Mouse (Mus musculus): ENCODE measurements at regions not wholly inside any gene's neighbourhood (a gene's known extent, or its start where the extent isn't known, plus 50 kb on each side); places are given as distances from the start of the nearest gene placed in this dataset.
"Not testable (repeated sequence)": the region's sequence is repeated elsewhere in the genome, so short reads cannot be mapped to it uniquely, and the experiment has no call there.

GRCm38 (mm10) chr16:12643053-12643452 is 466.4 kb upstream of the Ercc4 start:
- Histone ChIP-seq H3K4me2 (ENCODE audit: low read depth) (no peak overlapping the region), H3K36me3 (replicated peaks; ENCODE audit: control insufficient read depth, insufficient read depth, low read depth) (no peaks in the 10 kb centered on the region), H3K9me3 (ENCODE audit: control insufficient read depth, low read length) (no peaks in the 10 kb centered on the region), H3K9ac (replicated peaks) (no peak overlapping the region), H3K27me3 (ENCODE audit: control insufficient read depth, insufficient read depth, low read length) (no peaks in the 10 kb centered on the region), H3K4me3 (ENCODE audit: insufficient read depth in 1 of 2, low read depth in 2 of 2, low read length in 2 of 2) (no peak overlapping the region), H3K27ac (no peak overlapping the region), H3K4me1 (replicated peaks; ENCODE audit: control insufficient read depth in 2 of 2, insufficient read depth in 2 of 2, low read length in 1 of 2) (no peaks in the 10 kb centered on the region)
- DNase-seq (ENCODE audit: low read depth in 3 of 3, low spot score in 3 of 3) (no peak), ATAC-seq (ENCODE audit: insufficient read depth) (no peak)
- no peak for TF ChIP-seq CTCF (IDR thresholded peaks at IDR 0.05; ENCODE audit: low read depth)

- H3K9me3 ChIP-seq (ENCODE audit: control insufficient read depth, low read length), result no peaks in the 10 kb centered on the region
- H3K4me2 ChIP-seq (ENCODE audit: low read depth), result no peak overlapping the region
- H3K4me1 ChIP-seq (replicated peaks; ENCODE audit: control insufficient read depth in 2 of 2, insufficient read depth in 2 of 2, low read length in 1 of 2), result no peaks in the 10 kb centered on the region
- 30% methylated on average over 2 of the region's 2 CpGs for WGBS (ENCODE audit: insufficient replicate concordance)
- no peak overlapping the region for H3K9ac ChIP-seq (replicated peaks)
- no peak overlapping the region for H3K27ac ChIP-seq
- DNase-seq (ENCODE audit: low read depth in 3 of 3, low spot score in 3 of 3) (no peak), ATAC-seq (ENCODE audit: insufficient read depth) (no peak)
- H3K27me3 ChIP-seq (ENCODE audit: control insufficient read depth, insufficient read depth, low read length), result no peaks in the 10 kb centered on the region
- no peak overlapping the region for H3K4me3 ChIP-seq (ENCODE audit: insufficient read depth in 1 of 2, low read depth in 2 of 2, low read length in 2 of 2)
- H3K36me3 ChIP-seq (replicated peaks; ENCODE audit: control insufficient read depth, insufficient read depth, low read depth), result no peaks in the 10 kb centered on the region
- TF ChIP-seq EP300 (IDR thresholded peaks at IDR 0.05; ENCODE audit: low read depth) (no peak), CTCF (IDR thresholded peaks at IDR 0.05; ENCODE audit: low read depth) (no peak)
Observed at GRCm38 (mm10) chr16:12644621-12645020, 464.9 kb upstream of the Ercc4 start.

GRCm38 (mm10) chr16:12652180-12652579 is 457.3 kb upstream of the Ercc4 start:
- 51% methylated on average over 3 of the region's 3 CpGs for WGBS (ENCODE audit: insufficient replicate concordance)
- Histone ChIP-seq H3K27me3 (ENCODE audit: control insufficient read depth, insufficient read depth, low read length) (no peaks in the 10 kb centered on the region), H3K4me2 (ENCODE audit: low read depth) (no peak overlapping the region), H3K9ac (replicated peaks) (no peak overlapping the region), H3K4me1 (replicated peaks; ENCODE audit: control insufficient read depth in 2 of 2, insufficient read depth in 2 of 2, low read length in 1 of 2) (no peaks in the 10 kb centered on the region), H3K4me3 (ENCODE audit: insufficient read depth in 1 of 2, low read depth in 2 of 2, low read length in 2 of 2) (no peak overlapping the region), H3K9me3 (ENCODE audit: control insufficient read depth, low read length) (no peaks in the 10 kb centered on the region), H3K36me3 (replicated peaks; ENCODE audit: control insufficient read depth, insufficient read depth, low read depth) (no peaks in the 10 kb centered on the region), H3K27ac (no peak overlapping the region)
- ATAC-seq (ENCODE audit: insufficient read depth), result no peak
- TF ChIP-seq CTCF (IDR thresholded peaks at IDR 0.05; ENCODE audit: low read depth), result 0 out of 2 replicates have a peak, but pooled peaks have one; percentile 9
- TF ChIP-seq EP300 (IDR thresholded peaks at IDR 0.05; ENCODE audit: low read depth), result no peak
- no peak for DNase-seq (ENCODE audit: low read depth in 3 of 3, low spot score in 3 of 3)

- not testable (repeated sequence) for H3K9me3 ChIP-seq (ENCODE audit: control insufficient read depth, low read length); H3K4me3 ChIP-seq (ENCODE audit: insufficient read depth in 1 of 2, low read depth in 2 of 2, low read length in 2 of 2); ATAC-seq (ENCODE audit: insufficient read depth); H3K27me3 ChIP-seq (ENCODE audit: control insufficient read depth, insufficient read depth, low read length); H3K36me3 ChIP-seq (replicated peaks; ENCODE audit: control insufficient read depth, insufficient read depth, low read depth); H3K27ac ChIP-seq; H3K9ac ChIP-seq (replicated peaks); H3K4me2 ChIP-seq (ENCODE audit: low read depth); DNase-seq (ENCODE audit: low read depth in 3 of 3, low spot score in 3 of 3); H3K4me1 ChIP-seq (replicated peaks; ENCODE audit: control insufficient read depth in 2 of 2, insufficient read depth in 2 of 2, low read length in 1 of 2)
- WGBS (ENCODE audit: insufficient replicate concordance), result 38% methylated on average over 1 of the region's 1 CpGs
Observed at GRCm38 (mm10) chr16:12673656-12674055, 435.8 kb upstream of the Ercc4 start.

- Histone ChIP-seq H3K27ac (no peak overlapping the region), H3K9ac (replicated peaks) (no peak overlapping the region), H3K4me2 (ENCODE audit: low read depth) (no peak overlapping the region), H3K4me3 (ENCODE audit: insufficient read depth in 1 of 2, low read depth in 2 of 2, low read length in 2 of 2) (no peak overlapping the region), H3K27me3 (ENCODE audit: control insufficient read depth, insufficient read depth, low read length) (no peaks in the 10 kb centered on the region), H3K9me3 (ENCODE audit: control insufficient read depth, low read length) (no peaks in the 10 kb centered on the region), H3K36me3 (replicated peaks; ENCODE audit: control insufficient read depth, insufficient read depth, low read depth) (no peaks in the 10 kb centered on the region), H3K4me1 (replicated peaks; ENCODE audit: control insufficient read depth in 2 of 2, insufficient read depth in 2 of 2, low read length in 1 of 2) (no peaks in the 10 kb centered on the region)
- ATAC-seq (ENCODE audit: insufficient read depth) (no peak), DNase-seq (ENCODE audit: low read depth in 3 of 3, low spot score in 3 of 3) (no peak)
- no peak for TF ChIP-seq EP300 (IDR thresholded peaks at IDR 0.05; ENCODE audit: low read depth)
- no peak for TF ChIP-seq CTCF (IDR thresholded peaks at IDR 0.05; ENCODE audit: low read depth)
- 51% methylated on average over 2 of the region's 2 CpGs for WGBS (ENCODE audit: insufficient replicate concordance)
Observed at GRCm38 (mm10) chr16:12681474-12681873, 428.0 kb upstream of the Ercc4 start.

GRCm38 (mm10) chr16:12685816-12686215 is 423.7 kb upstream of the Ercc4 start:
- H3K4me1 ChIP-seq (replicated peaks; ENCODE audit: control insufficient read depth in 2 of 2, insufficient read depth in 2 of 2, low read length in 1 of 2), result no peaks in the 10 kb centered on the region
- H3K4me3 ChIP-seq (ENCODE audit: insufficient read depth in 1 of 2, low read depth in 2 of 2, low read length in 2 of 2), result no peak overlapping the region
- no peak for DNase-seq (ENCODE audit: low read depth in 3 of 3, low spot score in 3 of 3)
- no peaks in the 10 kb centered on the region for H3K27me3 ChIP-seq (ENCODE audit: control insufficient read depth, insufficient read depth, low read length)
- no peak overlapping the region for H3K27ac ChIP-seq
- H3K4me2 ChIP-seq (ENCODE audit: low read depth), result no peak overlapping the region
- ATAC-seq (ENCODE audit: insufficient read depth), result no peak
- H3K9me3 ChIP-seq (ENCODE audit: control insufficient read depth, low read length), result no peaks in the 10 kb centered on the region
- H3K9ac ChIP-seq (replicated peaks), result no peak overlapping the region
- H3K36me3 ChIP-seq (replicated peaks; ENCODE audit: control insufficient read depth, insufficient read depth, low read depth), result no peaks in the 10 kb centered on the region
- 65% methylated on average over 3 of the region's 3 CpGs for WGBS (ENCODE audit: insufficient replicate concordance)
- no peak for TF ChIP-seq EP300 (IDR thresholded peaks at IDR 0.05; ENCODE audit: low read depth)
